Mouse (Mus musculus): ENCODE data around the gene H2afx. TPM values are rescaled to one million over a fixed set of nuclear protein-coding genes. Genes with fewer than 3 reads are reported as not detected.
"Not testable (repeated sequence)": the region's sequence is repeated elsewhere in the genome, so short reads cannot be mapped to it uniquely, and the experiment has no call there.

Gene H2afx
- total RNA-seq, 2 experiments from 2014 or later, result 66.5 to 67.6 TPM

- no peak for DNase-seq (ENCODE audit: extremely low spot score in 1 of 2, low spot score in 2 of 2)
- intact Hi-C loops (cut with DNase I), result no loop called here
Measured at GRCm38 (mm10) chr9:44357207-44357606, 22.7 kb downstream of the H2afx start.

- intact Hi-C loops (cut with DNase I), result no loop called here
- peak; percentile 94 to 97 for DNase-seq (ENCODE audit: extremely low spot score in 1 of 2, low spot score in 2 of 2)
Measured at GRCm38 (mm10) chr9:44361190-44361917, 26.9 kb downstream of the H2afx start, which contains the start of gene Vps11. TSS of gene Vps11 (minus strand) at chr9:44361670.

- DNase-seq (ENCODE audit: extremely low spot score in 1 of 2, low spot score in 2 of 2); intact Hi-C loops (cut with DNase I): not testable (repeated sequence)
Measured at GRCm38 (mm10) chr9:44361931-44362330, 27.4 kb downstream of the H2afx start.

- no peak for DNase-seq (ENCODE audit: extremely low spot score in 1 of 2, low spot score in 2 of 2)
- intact Hi-C loops (cut with DNase I), result no loop called here
Measured at GRCm38 (mm10) chr9:44364480-44364879, 30.0 kb downstream of the H2afx start.

GRCm38 (mm10) chr9:44373386-44373785 lies 38.9 kb downstream of the H2afx start:
- intact Hi-C loops (cut with DNase I), result no loop called here
- DNase-seq (ENCODE audit: extremely low spot score in 1 of 2, low spot score in 2 of 2), result no peak

GRCm38 (mm10) chr9:44376141-44376540 lies 41.6 kb downstream of the H2afx start:
- DNase-seq (ENCODE audit: extremely low spot score in 1 of 2, low spot score in 2 of 2), result no peak
- intact Hi-C loops (cut with DNase I), result no loop called here

GRCm38 (mm10) chr9:44377335-44377734 lies 42.8 kb downstream of the H2afx start:
- intact Hi-C loops (cut with DNase I); DNase-seq (ENCODE audit: extremely low spot score in 1 of 2, low spot score in 2 of 2): not testable (repeated sequence)

- intact Hi-C loops (cut with DNase I), result no loop called here
- DNase-seq (ENCODE audit: extremely low spot score in 1 of 2, low spot score in 2 of 2), result no peak
Measured at GRCm38 (mm10) chr9:44378153-44378730, 43.7 kb downstream of the H2afx start.

GRCm38 (mm10) chr9:44379054-44379834 lies 44.8 kb downstream of the H2afx start, which contains the start of gene Hyou1:
TSS of gene Hyou1 (plus strand) at chr9:44379490.
- intact Hi-C loops (cut with DNase I), result no loop called here

GRCm38 (mm10) chr9:44379862-44380261 lies 45.4 kb downstream of the H2afx start:
- DNase-seq (ENCODE audit: extremely low spot score in 1 of 2, low spot score in 2 of 2), result peak in 1 of 2 experiments; percentile 43
- intact Hi-C loops (cut with DNase I), result no loop called here

More at GRCm38 (mm10) chr9:44379054-44379834, 44.8 kb downstream of the H2afx start, which contains the start of gene Hyou1:
- DNase-seq (ENCODE audit: extremely low spot score in 1 of 2, low spot score in 2 of 2), result peak; percentile 99

- intact Hi-C loops (cut with DNase I), result no loop called here
- DNase-seq (ENCODE audit: extremely low spot score in 1 of 2, low spot score in 2 of 2), result no peak
Measured at GRCm38 (mm10) chr9:44384596-44384995, 50.1 kb downstream of the H2afx start.

Small RNAs within 50 kb of the gene (microRNA-seq; reads per million reads assigned to microRNA genes)
- gene Gm44335, result not detected

Other genes with a start within 250 kb of the H2afx start
- under 1 TPM in 1 of 2 experiments, not detected in 1; 0.17 TPM for gene Mfrp, start 233.0 kb upstream of the H2afx start, total RNA-seq (2021)
- 10 to 100 TPM; 11.2 to 12.1 TPM for gene C1qtnf5, start 227.4 kb upstream of the H2afx start, total RNA-seq (2021)
- not detected for gene Gm49380, start 221.2 kb upstream of the H2afx start, total RNA-seq (2021)
- gene Rnf26, start 221.2 kb upstream of the H2afx start, total RNA-seq (2021), result 10 to 100 TPM; 30.1 to 33.4 TPM
- gene Mcam, start 200.2 kb upstream of the H2afx start, total RNA-seq (2021), result 10 to 100 TPM; 19.2 to 22.2 TPM
- gene Cbl, start 100.6 kb upstream of the H2afx start, total RNA-seq (2021), result 10 to 100 TPM; 48.6 to 49.9 TPM
- 1 to 10 TPM in 1 of 2 experiments, under 1 TPM in 1; 0.69 to 1.9 TPM for gene Ccdc153, start 94.0 kb upstream of the H2afx start, total RNA-seq (2021)
- under 1 TPM; 0.53 to 0.60 TPM for gene Pdzd3, start 83.2 kb upstream of the H2afx start, total RNA-seq (2021)
- gene Nlrx1, start 66.1 kb upstream of the H2afx start, total RNA-seq (2021), result 10 to 100 TPM; 11.9 to 14.8 TPM
- 10 to 100 TPM; 68.0 to 73.2 TPM for gene Abcg4, start 46.1 kb upstream of the H2afx start, total RNA-seq (2021)
- gene Hinfp, start 29.0 kb upstream of the H2afx start, total RNA-seq (2021), result 10 to 100 TPM; 27.1 to 28.3 TPM
- 100 to 1,000 TPM; 151 to 158 TPM for gene C2cd2l, start 14.4 kb upstream of the H2afx start, total RNA-seq (2021)
- gene Dpagt1, start 8.7 kb upstream of the H2afx start, total RNA-seq (2021), result 10 to 100 TPM; 15.5 to 17.9 TPM
- 10 to 100 TPM; 20.5 to 24.0 TPM for gene Hmbs, start 9.5 kb downstream of the H2afx start, total RNA-seq (2021)
- gene Vps11, start 27.0 kb downstream of the H2afx start, total RNA-seq (2021), result 10 to 100 TPM; 42.6 to 49.1 TPM
- 10 to 100 TPM; 87.1 to 89.3 TPM for gene Hyou1, start 44.8 kb downstream of the H2afx start, total RNA-seq (2021)
- 10 to 100 TPM; 36.9 to 40.1 TPM for gene Slc37a4, start 62.2 kb downstream of the H2afx start, total RNA-seq (2021)
- gene Rps25, start 72.4 kb downstream of the H2afx start, total RNA-seq (2021), result 100 to 1,000 TPM; 711 to 765 TPM
- gene Trappc4, start 72.9 kb downstream of the H2afx start, total RNA-seq (2021), result 10 to 100 TPM; 75.3 to 87.2 TPM
- gene Ccdc84, start 83.9 kb downstream of the H2afx start, total RNA-seq (2021), result 10 to 100 TPM; 16.1 to 19.9 TPM
- gene Foxr1, start 106.4 kb downstream of the H2afx start, total RNA-seq (2021), result not detected
- not detected for gene Upk2, start 120.3 kb downstream of the H2afx start, total RNA-seq (2021)
- gene Bcl9l, start 148.1 kb downstream of the H2afx start, total RNA-seq (2021), result 10 to 100 TPM; 85.4 to 98.1 TPM
- not detected for gene Cxcr5, start 227.2 kb downstream of the H2afx start, total RNA-seq (2021)

Data from left cerebral cortex, postnatal 10 days (tissue).